Mouse (Mus musculus) layer of hippocampus, postnatal 14 days (tissue): Measurements from ENCODE around the gene Ifi211. TPM values are rescaled to one million over a fixed set of nuclear protein-coding genes. Genes with fewer than 3 reads are reported as not detected.
"Not testable (repeated sequence)": the region's sequence is repeated elsewhere in the genome, so short reads cannot be mapped to it uniquely, and the experiment has no call there.

Experiments used
- DNase-seq, 2 experiments: peaks; one replicate each; pipeline ENCODE4 v3.0.0; 2021 to 2022; ENCODE audit warnings: low spot score in 2 of 2, mixed read lengths in 1 of 2
- total RNA-seq, 2 experiments: library from RNA; stranded (reverse); gene quantifications; 2 replicates each; pipeline ENCODE4 v1.2.3; 2021

The Ifi211 gene
- total RNA-seq, 2 experiments from 2014 or later, result not detected

GRCm38 (mm10) chr1:173879225-173879987 is 33.4 kb downstream of the Ifi211 start:
- DNase-seq, result not testable (repeated sequence)

DNA sequence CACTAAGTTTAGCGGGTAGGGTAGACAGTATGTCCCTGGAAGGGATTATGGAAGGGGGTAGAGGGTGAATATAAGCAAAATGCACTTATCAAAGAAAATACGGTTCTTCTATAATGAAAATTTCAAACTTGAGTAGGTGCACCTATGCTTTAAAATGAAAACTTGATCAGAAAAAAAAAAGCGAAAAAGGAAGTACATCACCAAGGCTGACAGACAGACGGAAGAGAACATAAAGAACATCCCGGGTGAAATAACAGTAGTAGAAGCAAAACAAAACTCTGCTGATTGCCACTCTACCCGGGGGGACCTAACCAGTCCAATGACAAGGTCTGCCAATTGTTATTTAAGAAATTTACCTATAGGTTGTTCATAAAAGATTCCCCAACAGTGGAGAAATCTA is 34.6 kb downstream of the Ifi211 start:
- DNase-seq, result not testable (repeated sequence)

GRCm38 (mm10) chr1:173877125-173877524 is 35.7 kb downstream of the Ifi211 start:
- DNase-seq, result not testable (repeated sequence)

- not testable (repeated sequence) for DNase-seq
Observed at GRCm38 (mm10) chr1:173868586-173868985, 44.3 kb downstream of the Ifi211 start.

DNA sequence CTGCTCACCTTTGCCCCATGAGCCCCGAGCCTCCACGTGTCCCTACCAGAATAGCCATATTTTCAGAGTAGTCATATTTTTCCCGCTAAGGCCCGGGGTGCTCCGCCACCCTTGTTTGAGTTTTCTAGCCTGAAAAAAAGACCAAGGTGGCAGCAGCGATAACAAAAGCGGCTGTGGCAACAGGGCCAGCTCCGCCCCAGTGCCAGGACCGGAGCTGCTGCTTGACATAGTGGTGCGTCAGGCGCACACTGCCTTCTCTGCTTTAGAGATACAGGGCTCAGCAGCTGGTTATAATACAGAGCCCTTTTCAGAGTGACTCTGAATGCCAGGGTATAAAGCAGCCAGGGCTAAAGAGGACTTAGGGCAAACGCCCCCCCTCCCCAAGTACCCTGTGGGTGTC is 46.3 kb downstream of the Ifi211 start:
- DNase-seq, result no peak

- DNase-seq, result peak in 1 of 2 experiments; percentile 19
Observed at GRCm38 (mm10) chr1:173853711-173854110, 59.1 kb downstream of the Ifi211 start.

DNA sequence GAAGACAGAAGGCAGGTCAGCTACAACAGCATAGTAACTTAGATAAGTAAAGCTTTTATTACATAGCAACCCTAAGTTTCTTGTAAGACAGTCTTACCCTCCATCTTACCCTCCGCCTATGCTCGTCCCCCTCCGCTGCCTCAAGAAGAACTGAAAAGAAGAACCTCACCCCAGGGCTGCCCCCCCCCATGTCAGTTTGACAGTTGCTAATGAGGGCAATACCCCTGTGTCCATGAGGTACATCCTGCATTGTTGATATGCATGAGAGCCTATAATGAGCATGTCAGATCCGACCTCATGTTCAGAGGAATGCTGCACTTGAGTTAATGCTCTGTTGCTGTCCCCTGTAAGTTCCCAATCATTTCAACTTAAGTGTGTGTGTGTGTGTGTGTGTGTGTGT is 60.0 kb downstream of the Ifi211 start:
- not testable (repeated sequence) for DNase-seq

Other genes with a start within 250 kb of the Ifi211 start
- not detected for gene Ifi208, start 239.4 kb downstream of the Ifi211 start, total RNA-seq
- under 1 TPM; 0.17 to 0.18 TPM for gene Ifi207, start 171.3 kb downstream of the Ifi211 start, total RNA-seq
- under 1 TPM; 0.33 to 0.85 TPM for gene Ifi204, start 146.1 kb downstream of the Ifi211 start, total RNA-seq
- 10 to 100 TPM; 21.9 TPM for gene Mndal, start 29.4 kb upstream of the Ifi211 start, total RNA-seq
- 10 to 100 TPM; 10.2 to 11.9 TPM for gene Ifi203, start 29.6 kb upstream of the Ifi211 start, total RNA-seq
- not detected for gene Ifi202b, start 69.7 kb upstream of the Ifi211 start, total RNA-seq
- gene Ifi205, start 118.8 kb upstream of the Ifi211 start, total RNA-seq, result under 1 TPM; 0.35 to 0.43 TPM
- not detected for gene Olfr433, start 127.7 kb upstream of the Ifi211 start, total RNA-seq
- gene Olfr432, start 136.2 kb upstream of the Ifi211 start, total RNA-seq, result not detected
- not detected for gene Olfr430, start 153.6 kb upstream of the Ifi211 start, total RNA-seq
- gene Olfr429, start 171.3 kb upstream of the Ifi211 start, total RNA-seq, result not detected
- not detected for gene Olfr427, start 183.8 kb upstream of the Ifi211 start, total RNA-seq
- not detected for gene Olfr231, start 208.1 kb upstream of the Ifi211 start, total RNA-seq
- gene Olfr424, start 218.5 kb upstream of the Ifi211 start, total RNA-seq, result not detected
- not detected for gene Olfr420, start 242.6 kb upstream of the Ifi211 start, total RNA-seq